Mouse (Mus musculus): ENCODE measurements around the gene Usp26. TPM values are rescaled to one million over a fixed set of nuclear protein-coding genes. Genes with fewer than 3 reads are reported as not detected.

Gene Usp26
- polyA plus RNA-seq (2014; fragmentation: Nextera tagmentation; extraction: Ambion mirVana), result 0.08 TPM in 1 of 2 replicates, not detected in the other

GRCm38 (mm10) chrX:51801133-51801532 is at the start of gene Usp26:
Gene Usp26, minus strand, starts transcription at chrX:51801233.
- Histone ChIP-seq H3K9ac (ENCODE audit: low read length) (no peak within 1 kb of the TSS), H3K36me3 (ENCODE audit: control insufficient read depth, insufficient read depth, low read length) (no peaks in the 10 kb centered on the region), H3K4me2 (ENCODE audit: low read depth, severe bottlenecking) (no peak within 1 kb of the TSS), H3K4me3 (ENCODE audit: low read depth, low read length) (no peak within 1 kb of the TSS), H3K27me3 (ENCODE audit: control insufficient read depth, insufficient read depth, low read length) (no peaks in the 10 kb centered on the region), H3K27ac (replicated peaks; ENCODE audit: low read depth, low read length) (no peak within 1 kb of the TSS), H3K4me1 (ENCODE audit: control insufficient read depth, insufficient read depth, low read length) (no peaks in the 10 kb centered on the region), H3K9me3 (ENCODE audit: control insufficient read depth, low read length) (no peaks in the 10 kb centered on the region)
- WGBS, result 93% methylated on average over 6 of the region's 6 CpGs
- ATAC-seq (ENCODE audit: insufficient number of reproducible peaks, low FRiP score, low TSS enrichment, low read depth), result no peak
- no peak for DNase-seq (ENCODE audit: low spot score)

DNA sequence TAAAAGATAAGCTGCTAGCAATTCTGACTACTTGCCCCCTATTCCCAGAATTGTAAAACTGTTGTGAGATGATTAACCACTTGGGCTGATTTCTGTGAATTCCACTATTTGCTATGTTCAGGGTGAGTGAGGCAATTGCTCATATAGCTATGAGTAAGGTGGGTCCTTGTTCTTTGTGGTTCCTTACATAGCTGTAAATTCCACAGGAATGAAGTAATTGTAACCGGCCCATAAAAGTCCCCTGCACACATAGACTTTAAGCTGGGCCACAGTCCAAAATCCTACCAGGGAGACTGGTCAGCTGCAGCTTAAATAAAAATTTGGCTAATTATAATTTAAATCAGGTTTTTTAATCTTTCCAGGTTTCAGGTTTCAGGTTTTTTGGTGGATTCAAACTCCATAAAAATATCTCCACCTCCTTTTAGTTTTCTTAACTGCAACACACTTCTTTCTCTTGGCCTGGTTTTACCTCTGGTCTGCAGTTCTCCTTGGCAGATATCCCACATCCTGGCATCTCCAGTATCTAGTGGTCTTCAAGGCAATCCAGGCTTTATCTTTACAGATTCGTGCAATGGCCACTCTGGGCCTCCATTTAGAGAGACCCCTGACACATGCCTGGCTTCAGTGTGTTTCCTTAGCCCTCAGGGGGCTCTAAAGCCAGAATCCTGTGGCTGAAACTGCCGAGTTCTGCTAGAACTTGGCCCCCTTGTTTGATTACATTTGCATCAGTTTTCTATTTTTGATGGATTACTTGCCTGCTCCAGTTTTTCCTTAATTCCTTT is 13.6 kb upstream of the Usp26 start:
- H3K27me3 ChIP-seq (ENCODE audit: control insufficient read depth, insufficient read depth, low read length), result no peaks in the 10 kb centered on the region
- 55% methylated on average over 3 of the region's 3 CpGs for WGBS
- H3K27ac ChIP-seq (replicated peaks; ENCODE audit: low read depth, low read length), result no peak overlapping the region; the same call in 1 of the 2 replicates
- ATAC-seq (ENCODE audit: insufficient number of reproducible peaks, low FRiP score, low TSS enrichment, low read depth) (no peak), DNase-seq (ENCODE audit: low spot score) (no peak)
- H3K4me1 ChIP-seq (ENCODE audit: control insufficient read depth, insufficient read depth, low read length), result no peaks in the 10 kb centered on the region
- no peaks in the 10 kb centered on the region for H3K9me3 ChIP-seq (ENCODE audit: control insufficient read depth, low read length)
- no peak overlapping the region for H3K9ac ChIP-seq (ENCODE audit: low read length)
- no peaks in the 10 kb centered on the region for H3K36me3 ChIP-seq (ENCODE audit: control insufficient read depth, insufficient read depth, low read length)
- no peak overlapping the region for H3K4me3 ChIP-seq (ENCODE audit: low read depth, low read length)
- no peak overlapping the region for H3K4me2 ChIP-seq (ENCODE audit: low read depth, severe bottlenecking)

DNA sequence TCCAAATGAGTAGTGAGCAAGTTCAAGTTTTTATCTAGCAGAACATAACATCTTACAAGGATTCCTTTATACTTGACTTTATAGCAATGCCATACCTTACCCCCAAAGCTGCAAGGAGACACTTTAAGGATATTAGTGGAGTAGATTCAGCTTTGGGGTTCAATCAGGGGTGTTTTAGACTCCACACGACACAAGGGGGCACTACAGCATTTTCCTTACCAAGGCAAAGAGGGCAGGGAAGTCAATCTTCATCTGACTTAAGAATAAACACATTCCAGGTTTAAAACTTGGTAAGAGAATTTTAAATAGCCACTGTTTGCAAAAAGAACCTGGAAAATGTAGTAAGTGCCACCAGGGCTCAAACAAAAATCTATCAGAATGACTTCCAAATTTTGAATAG is 33.6 kb downstream of the Usp26 start:
- 16% methylated on average over 1 of the region's 1 CpGs for WGBS
- H3K4me3 ChIP-seq (ENCODE audit: low read depth, low read length), result no peak overlapping the region

DNA sequence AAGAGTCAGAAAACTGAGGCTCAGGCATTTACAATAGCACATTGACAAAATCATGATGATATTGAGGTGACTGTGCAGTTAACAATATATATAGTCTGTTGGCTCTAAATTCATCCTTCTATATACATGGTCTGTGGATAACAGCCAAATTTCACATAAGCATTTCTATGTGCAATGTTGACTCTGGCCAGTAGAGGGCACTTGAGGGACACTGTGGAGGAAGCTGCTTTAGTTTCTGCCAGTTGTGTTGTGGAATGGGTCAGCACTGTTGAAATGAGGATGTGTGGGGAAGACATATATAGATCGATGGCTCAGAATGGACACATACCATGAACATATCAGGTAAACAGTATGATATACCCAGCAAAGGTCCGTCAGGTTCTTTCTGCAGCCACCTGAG is 64.6 kb downstream of the Usp26 start:
- Histone ChIP-seq H3K9ac (ENCODE audit: low read length) (no peak overlapping the region), H3K27ac (replicated peaks; ENCODE audit: low read depth, low read length) (no peak overlapping the region), H3K4me3 (ENCODE audit: low read depth, low read length) (no peak overlapping the region), H3K4me2 (ENCODE audit: low read depth, severe bottlenecking) (no peak overlapping the region), H3K36me3 (ENCODE audit: control insufficient read depth, insufficient read depth, low read length) (no peaks in the 10 kb centered on the region), H3K9me3 (ENCODE audit: control insufficient read depth, low read length) (no peaks in the 10 kb centered on the region), H3K4me1 (ENCODE audit: control insufficient read depth, insufficient read depth, low read length) (no peaks in the 10 kb centered on the region), H3K27me3 (ENCODE audit: control insufficient read depth, insufficient read depth, low read length) (no peaks in the 10 kb centered on the region)
- no peak for ATAC-seq (ENCODE audit: insufficient number of reproducible peaks, low FRiP score, low TSS enrichment, low read depth)
- DNase-seq (ENCODE audit: low spot score), result peak; percentile 73
- WGBS, result 80% methylated on average over 2 of the region's 2 CpGs

More for the DNA sequence above, 33.6 kb downstream of the Usp26 start:
- H3K36me3 ChIP-seq (ENCODE audit: control insufficient read depth, insufficient read depth, low read length), result no peaks in the 10 kb centered on the region
- no peak overlapping the region for H3K9ac ChIP-seq (ENCODE audit: low read length)
- ATAC-seq (ENCODE audit: insufficient number of reproducible peaks, low FRiP score, low TSS enrichment, low read depth), result no peak
- H3K9me3 ChIP-seq (ENCODE audit: control insufficient read depth, low read length), result no peaks in the 10 kb centered on the region
- H3K27ac ChIP-seq (replicated peaks; ENCODE audit: low read depth, low read length), result no peak overlapping the region
- H3K4me1 ChIP-seq (ENCODE audit: control insufficient read depth, insufficient read depth, low read length), result no peaks in the 10 kb centered on the region
- no peaks in the 10 kb centered on the region for H3K27me3 ChIP-seq (ENCODE audit: control insufficient read depth, insufficient read depth, low read length)
- H3K4me2 ChIP-seq (ENCODE audit: low read depth, severe bottlenecking), result no peak overlapping the region
- DNase-seq (ENCODE audit: low spot score), result peak; percentile 28

DNA sequence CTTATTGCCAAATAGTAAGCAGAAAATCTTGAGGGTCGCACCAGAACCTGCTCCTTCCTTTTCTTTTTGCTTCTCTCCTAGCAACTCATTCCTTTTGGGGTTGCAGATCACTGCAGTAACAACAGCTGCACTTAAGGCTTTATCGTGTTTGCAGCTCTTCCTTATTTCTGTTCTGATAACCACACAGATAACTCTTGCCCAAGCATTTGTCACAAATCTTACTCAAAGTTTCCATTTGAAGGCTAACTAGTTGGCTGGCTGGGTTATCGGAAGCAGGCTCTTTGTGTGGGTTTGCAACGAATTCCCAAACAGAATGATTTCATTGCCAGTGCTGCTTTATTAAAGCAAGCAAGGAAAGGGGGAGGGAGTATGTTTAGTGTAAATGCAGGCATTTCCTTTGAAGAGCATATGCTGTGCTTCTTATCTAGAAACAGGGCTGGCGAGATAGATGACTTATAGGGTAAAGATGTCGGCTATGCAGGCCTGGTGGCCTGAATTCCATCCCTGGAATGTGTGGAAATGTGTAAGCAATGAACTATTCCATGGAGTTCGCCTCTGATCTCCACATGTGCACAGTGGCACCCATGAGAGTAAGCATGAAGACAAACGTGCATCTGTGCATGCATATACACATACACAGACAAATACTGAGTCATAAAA is 86.8 kb downstream of the Usp26 start:
- Histone ChIP-seq H3K27me3 (ENCODE audit: control insufficient read depth, insufficient read depth, low read length) (no peaks in the 10 kb centered on the region), H3K9ac (ENCODE audit: low read length) (no peak overlapping the region), H3K9me3 (ENCODE audit: control insufficient read depth, low read length) (no peaks in the 10 kb centered on the region), H3K27ac (replicated peaks; ENCODE audit: low read depth, low read length) (no peak overlapping the region), H3K4me3 (ENCODE audit: low read depth, low read length) (no peak overlapping the region), H3K4me2 (ENCODE audit: low read depth, severe bottlenecking) (no peak overlapping the region), H3K4me1 (ENCODE audit: control insufficient read depth, insufficient read depth, low read length) (no peaks in the 10 kb centered on the region), H3K36me3 (ENCODE audit: control insufficient read depth, insufficient read depth, low read length) (no peaks in the 10 kb centered on the region)
- WGBS, result 69% methylated on average over 8 of the region's 8 CpGs
- no peak for ATAC-seq (ENCODE audit: insufficient number of reproducible peaks, low FRiP score, low TSS enrichment, low read depth)
- no peak for DNase-seq (ENCODE audit: low spot score)

GRCm38 (mm10) chrX:51712996-51713395 is 88.0 kb downstream of the Usp26 start:
- H3K4me3 ChIP-seq (ENCODE audit: low read depth, low read length), result no peak overlapping the region
- no peaks in the 10 kb centered on the region for H3K27me3 ChIP-seq (ENCODE audit: control insufficient read depth, insufficient read depth, low read length)
- no peaks in the 10 kb centered on the region for H3K4me1 ChIP-seq (ENCODE audit: control insufficient read depth, insufficient read depth, low read length)
- H3K9ac ChIP-seq (ENCODE audit: low read length), result no peak overlapping the region
- WGBS, result 58% methylated on average over 1 of the region's 1 CpGs
- no peak overlapping the region for H3K27ac ChIP-seq (replicated peaks; ENCODE audit: low read depth, low read length)
- H3K36me3 ChIP-seq (ENCODE audit: control insufficient read depth, insufficient read depth, low read length), result no peaks in the 10 kb centered on the region
- H3K4me2 ChIP-seq (ENCODE audit: low read depth, severe bottlenecking), result no peak overlapping the region
- ATAC-seq (ENCODE audit: insufficient number of reproducible peaks, low FRiP score, low TSS enrichment, low read depth) (no peak), DNase-seq (ENCODE audit: low spot score) (no peak)
- no peaks in the 10 kb centered on the region for H3K9me3 ChIP-seq (ENCODE audit: control insufficient read depth, low read length)

Other genes starting within 250 kb of the Usp26 start
- 28.7 and 30.1 TPM in 2 replicates for gene Hs6st2, start 119.4 kb downstream of the Usp26 start, polyA plus RNA-seq (2014; fragmentation: Nextera tagmentation; extraction: Ambion mirVana)
- not detected in 2 replicates for gene 1700080O16Rik, start 171.5 kb upstream of the Usp26 start, polyA plus RNA-seq (2014; fragmentation: Nextera tagmentation; extraction: Ambion mirVana)

Data from limb, embryonic 11.5 days (tissue).